Mouse (Mus musculus): ENCODE results near the gene Atp6v1g2. TPM values are rescaled to one million over a fixed set of nuclear protein-coding genes. Genes with fewer than 3 reads are reported as not detected.

Gene Atp6v1g2
- total RNA-seq, 2 experiments from 2014 or later, result 549 to 569 TPM

GRCm38 (mm10) chr17:35278049-35278448, 44.6 kb downstream of the Atp6v1g2 start:
- no peak overlapping the region for H3K27ac ChIP-seq
- no peak for TF ChIP-seq CTCF (IDR thresholded peaks at IDR 0.05)
- H3K4me3 ChIP-seq, result no peak overlapping the region
- intact Hi-C loops (cut with DNase I), result loop anchor here (2.0 kb wide), 2 partner anchors 29 to 1317 kb away; no protein-coding TSS in a partner anchor
- no peak for DNase-seq (ENCODE audit: extremely low spot score in 1 of 2, low spot score in 2 of 2)

GRCm38 (mm10) chr17:35278957-35279688, 45.7 kb downstream of the Atp6v1g2 start:
- TF ChIP-seq CTCF (IDR thresholded peaks at IDR 0.05), result no peak; the same call in 1 of the 2 replicates
- Histone ChIP-seq H3K4me3 (no peak overlapping the region), H3K27ac (no peak overlapping the region)
- intact Hi-C loops (cut with DNase I), result loop anchor here (2.0 kb wide), 2 partner anchors 28 to 1318 kb away; no protein-coding TSS in a partner anchor
- DNase-seq (ENCODE audit: extremely low spot score in 1 of 2, low spot score in 2 of 2), result no peak

GRCm38 (mm10) chr17:35280276-35280675, 46.8 kb downstream of the Atp6v1g2 start:
- TF ChIP-seq CTCF (IDR thresholded peaks at IDR 0.05), result no peak
- no peak for DNase-seq (ENCODE audit: extremely low spot score in 1 of 2, low spot score in 2 of 2)
- intact Hi-C loops (cut with DNase I), result no loop called here
- H3K4me3 ChIP-seq, result no peak overlapping the region
- no peak overlapping the region for H3K27ac ChIP-seq

GRCm38 (mm10) chr17:35285431-35285830, 52.0 kb downstream of the Atp6v1g2 start:
- Histone ChIP-seq H3K27ac (no peak overlapping the region), H3K4me3 (no peak overlapping the region)
- no peak for TF ChIP-seq CTCF (IDR thresholded peaks at IDR 0.05)
- intact Hi-C loops (cut with DNase I), result no loop called here
- no peak for DNase-seq (ENCODE audit: extremely low spot score in 1 of 2, low spot score in 2 of 2)

Small RNAs within 50 kb of the gene (microRNA-seq; reads per million reads assigned to microRNA genes)
- gene Mir6973a (0 reads per million in 2 experiments), gene Mir6974 (0 to 0.24 reads per million in 2 experiments), gene Mir6975 (0.96 to 1.5 reads per million in 2 experiments), gene Mir8094 (0 reads per million in 2 experiments)

Other genes starting within 250 kb of the Atp6v1g2 start
- 10 to 100 TPM; 44.1 to 46.6 TPM for gene Vars, start 232.7 kb upstream of the Atp6v1g2 start, total RNA-seq (2021)
- gene Vwa7, start 217.1 kb upstream of the Atp6v1g2 start, total RNA-seq (2021), result under 1 TPM; 0.40 to 0.43 TPM
- under 1 TPM in 1 of 2 experiments, not detected in 1; 0.59 TPM for gene Sapcd1, start 205.6 kb upstream of the Atp6v1g2 start, total RNA-seq (2021)
- under 1 TPM; 0.27 to 0.56 TPM for gene Msh5, start 186.9 kb upstream of the Atp6v1g2 start, total RNA-seq (2021)
- gene Clic1, start 183.7 kb upstream of the Atp6v1g2 start, total RNA-seq (2021), result 1 to 10 TPM; 7.4 to 8.3 TPM
- 10 to 100 TPM; 10.1 to 11.0 TPM for gene Ddah2, start 174.6 kb upstream of the Atp6v1g2 start, total RNA-seq (2021)
- not detected for gene Ly6g6c, start 168.3 kb upstream of the Atp6v1g2 start, total RNA-seq (2021)
- not detected for gene Mpig6b, start 167.5 kb upstream of the Atp6v1g2 start, total RNA-seq (2021)
- gene Ly6g6e, start 156.8 kb upstream of the Atp6v1g2 start, total RNA-seq (2021), result 1 to 10 TPM; 2.1 to 3.6 TPM
- gene Ly6g6d, start 155.6 kb upstream of the Atp6v1g2 start, total RNA-seq (2021), result 1 to 10 TPM in 1 of 2 experiments, under 1 TPM in 1; 0.70 to 1.1 TPM
- under 1 TPM in 1 of 2 experiments, not detected in 1; 0.29 TPM for gene Ly6g6f, start 148.1 kb upstream of the Atp6v1g2 start, total RNA-seq (2021)
- 100 to 1,000 TPM; 109 to 117 TPM for gene Abhd16a, start 144.4 kb upstream of the Atp6v1g2 start, total RNA-seq (2021)
- gene Ly6g5c, start 125.4 kb upstream of the Atp6v1g2 start, total RNA-seq (2021), result not detected
- under 1 TPM; 0.79 TPM for gene Ly6g5b, start 118.2 kb upstream of the Atp6v1g2 start, total RNA-seq (2021)
- 10 to 100 TPM; 14.8 to 15.0 TPM for gene Gpank1, start 112.2 kb upstream of the Atp6v1g2 start, total RNA-seq (2021)
- 100 to 1,000 TPM; 177 to 187 TPM for gene Csnk2b, start 111.6 kb upstream of the Atp6v1g2 start, total RNA-seq (2021)
- gene D17H6S53E, start 107.3 kb upstream of the Atp6v1g2 start, total RNA-seq (2021), result 10 to 100 TPM; 27.0 to 28.5 TPM
- not detected for gene Apom, start 101.6 kb upstream of the Atp6v1g2 start, total RNA-seq (2021)
- 100 to 1,000 TPM; 304 to 307 TPM for gene Bag6, start 98.5 kb upstream of the Atp6v1g2 start, total RNA-seq (2021)
- gene Prrc2a, start 68.8 kb upstream of the Atp6v1g2 start, total RNA-seq (2021), result 100 to 1,000 TPM; 285 to 321 TPM
- 10 to 100 TPM in 1 of 2 experiments, 1 to 10 TPM in 1; 8.0 to 14.4 TPM for gene Aif1, start 57.6 kb upstream of the Atp6v1g2 start, total RNA-seq (2021)
- 1 to 10 TPM; 6.4 to 7.4 TPM for gene Lst1, start 45.2 kb upstream of the Atp6v1g2 start, total RNA-seq (2021)
- under 1 TPM; 0.79 to 0.86 TPM for gene Ltb, start 39.2 kb upstream of the Atp6v1g2 start, total RNA-seq (2021)
- not detected for gene Tnf, start 31.7 kb upstream of the Atp6v1g2 start, total RNA-seq (2021)
- gene Lta, start 28.3 kb upstream of the Atp6v1g2 start, total RNA-seq (2021), result under 1 TPM; 0.41 to 0.65 TPM
- gene Gm16181, start 12.8 kb upstream of the Atp6v1g2 start, total RNA-seq (2021), result not detected
- 10 to 100 TPM; 13.0 to 16.1 TPM for gene Nfkbil1, start 2.1 kb downstream of the Atp6v1g2 start, total RNA-seq (2021)
- 100 to 1,000 TPM; 215 TPM for gene Ddx39b, start 8.1 kb downstream of the Atp6v1g2 start, total RNA-seq (2021)
- gene H2-D1, start 29.1 kb downstream of the Atp6v1g2 start, total RNA-seq (2021), result 10 to 100 TPM; 20.3 to 25.3 TPM
- under 1 TPM in 1 of 2 experiments, not detected in 1; 0.79 TPM for gene H2-Q1, start 86.7 kb downstream of the Atp6v1g2 start, total RNA-seq (2021)
- 1 to 10 TPM in 1 of 2 experiments, under 1 TPM in 1; 0.54 to 1.1 TPM for gene H2-Q2, start 108.6 kb downstream of the Atp6v1g2 start, total RNA-seq (2021)
- gene H2-Q4, start 146.0 kb downstream of the Atp6v1g2 start, total RNA-seq (2021), result 1 to 10 TPM; 2.2 to 3.1 TPM
- gene H2-Q6, start 191.2 kb downstream of the Atp6v1g2 start, total RNA-seq (2021), result under 1 TPM in 1 of 2 experiments, not detected in 1; 0.59 TPM
- gene H2-Q7, start 205.5 kb downstream of the Atp6v1g2 start, total RNA-seq (2021), result under 1 TPM; 0.47 to 0.57 TPM
- gene H2-Q10, start 236.4 kb downstream of the Atp6v1g2 start, total RNA-seq (2021), result under 1 TPM; 0.43 to 0.75 TPM